Mouse (Mus musculus) thymus, adult 2 months (tissue): Measurements from ENCODE around the gene Gm20696.

Experiments
- CTCF ChIP-seq: fragments of 200-500 bp; IDR thresholded peaks from 2 replicates; pipeline ENCODE4 v1.5.1; 2012; ENCODE audit warnings: mild to moderate bottlenecking, control low read depth, low read length, moderate library complexity, borderline replicate concordance; ENCODE audit not compliant: control insufficient read depth, poor library complexity, insufficient read depth; ENCODE audit errors: extremely low read depth
- POLR2A ChIP-seq: fragments of 200-500 bp; IDR thresholded peaks from 2 replicates; pipeline ENCODE4 v1.6.1; 2012; ENCODE audit warnings: mild to moderate bottlenecking, low read length, control low read depth, moderate library complexity; ENCODE audit not compliant: control insufficient read depth, poor library complexity, insufficient read depth; ENCODE audit errors: extremely low read depth

DNA sequence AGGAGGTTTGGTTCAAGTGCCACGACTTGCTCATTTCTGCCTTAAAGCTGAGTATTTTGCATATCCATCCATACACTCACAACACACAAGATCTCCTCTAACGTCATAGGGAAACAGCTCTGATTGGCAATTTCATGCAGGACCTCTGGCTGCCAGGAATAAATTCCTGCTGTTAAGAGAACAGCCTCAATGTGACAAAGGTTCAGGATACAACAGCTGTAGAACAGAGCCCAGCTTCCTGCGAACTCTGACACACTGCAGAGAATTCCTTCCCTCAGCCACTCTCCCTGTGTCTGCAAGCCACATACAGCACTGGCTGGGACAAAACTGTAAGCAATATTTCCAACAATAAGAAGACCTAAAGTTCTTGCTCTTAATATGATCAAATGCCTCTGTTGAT, 351.9 kb downstream of the Gm20696 start:
- TF ChIP-seq CTCF (no peak), POLR2A (no peak)
